Mouse (Mus musculus): ENCODE data around the gene Yju2.

GRCm38 (mm10) chr17:56016382-56016781 lies 57.5 kb downstream of the Yju2 start:
- TF ChIP-seq POLR2A (IDR thresholded peaks at IDR 0.05; ENCODE audit: borderline replicate concordance, low read depth, low read length): no peak
- no peak for TF ChIP-seq CTCF (IDR thresholded peaks at IDR 0.05; ENCODE audit: low read depth, low read length)

Data from bone marrow macrophage, adult 2 months (primary cell).